Mouse (Mus musculus) erythroblast, embryonic 14.5 days (primary cell): ENCODE results near the gene Btbd6. TPM values are rescaled to one million over a fixed set of nuclear protein-coding genes. Genes with fewer than 3 reads are reported as not detected.

Source experiments
- H3K27me3 ChIP-seq: 2 replicates; pipeline ENCODE4 v1.6.1; 2012; ENCODE audit warnings: inconsistent platforms; ENCODE audit not compliant: control insufficient read depth
- H3K36me3 ChIP-seq: 2 replicates; pipeline ENCODE4 v1.6.1; 2012; ENCODE audit warnings: mild to moderate bottlenecking, inconsistent platforms; ENCODE audit not compliant: control insufficient read depth
- H3K4me1 ChIP-seq: 2 replicates; pipeline ENCODE4 v1.6.1; 2012; ENCODE audit warnings: inconsistent platforms; ENCODE audit not compliant: control insufficient read depth
- H3K4me3 ChIP-seq: replicated peaks from 2 replicates; pipeline ENCODE3; 2012; ENCODE audit warnings: moderate library complexity, mild to moderate bottlenecking, inconsistent platforms
- H3K9me3 ChIP-seq: 2 replicates; pipeline ENCODE4 v1.6.1; 2012; ENCODE audit warnings: low read length, inconsistent platforms, mixed read lengths; ENCODE audit not compliant: control insufficient read depth
- GATA1 ChIP-seq: IDR thresholded peaks from 2 replicates; pipeline ENCODE4 v1.6.1; 2012; ENCODE audit warnings: low read length, inconsistent platforms, mixed read lengths
- TAL1 ChIP-seq: IDR thresholded peaks from 3 replicates; pipeline ENCODE4 v1.6.1; 2012; ENCODE audit warnings: low read length, inconsistent platforms, mixed read lengths
- polyA plus RNA-seq: library from polyadenylated mRNA; stranded (reverse); fragments of >175 nt; gene quantifications from 2 replicates; pipeline ENCODE4 v1.2.3, GENCODE M21; 2012

Gene Btbd6
- polyA plus RNA-seq, 1 experiment: 2.6 TPM

- Histone ChIP-seq H3K27me3 (no peaks in the 10 kb centered on the region), H3K4me1 (no peaks in the 10 kb centered on the region), H3K4me3 (no peak overlapping the region), H3K9me3 (no peaks in the 10 kb centered on the region), H3K36me3 (peaks cover 100% of the 10 kb centered on the region)
- TF ChIP-seq TAL1 (no peak), GATA1 (no peak)
Observed at GRCm38 (mm10) chr12:112968943-112969342, 7.3 kb upstream of the Btbd6 start.

- no peaks in the 10 kb centered on the region for H3K9me3 ChIP-seq
- no peaks in the 10 kb centered on the region for H3K4me1 ChIP-seq
- no peak overlapping the region for H3K4me3 ChIP-seq
- TF ChIP-seq TAL1: no peak
- TF ChIP-seq GATA1: no peak
- H3K27me3 ChIP-seq: no peaks in the 10 kb centered on the region
- H3K36me3 ChIP-seq: peaks cover 100% of the 10 kb centered on the region
Observed at GRCm38 (mm10) chr12:112969616-112970015, 6.7 kb upstream of the Btbd6 start.

DNA sequence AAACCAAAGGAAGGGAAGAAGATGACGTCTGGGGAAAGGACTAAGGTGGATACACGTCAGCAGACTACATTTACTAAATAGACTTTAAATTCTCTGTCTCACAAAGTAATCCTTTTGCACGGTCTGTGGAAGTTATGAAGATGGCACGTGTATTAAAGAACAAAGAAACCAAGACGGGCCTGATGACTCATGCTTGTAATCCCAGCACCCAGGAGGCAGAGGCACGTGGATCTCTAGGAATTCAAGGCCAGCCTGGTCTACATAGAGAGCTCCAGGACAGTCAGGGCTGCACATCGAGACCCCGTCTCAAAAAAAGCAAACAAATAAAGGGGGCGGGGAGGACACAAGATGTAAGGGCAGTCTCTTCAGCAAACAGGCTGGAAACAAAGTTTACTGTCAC, 1.5 kb upstream of the Btbd6 start:
- H3K27me3 ChIP-seq: no peaks in the 10 kb centered on the region
- H3K4me1 ChIP-seq: peaks cover 26% of the 10 kb centered on the region
- no peak overlapping the region for H3K4me3 ChIP-seq
- peaks cover 93% of the 10 kb centered on the region for H3K36me3 ChIP-seq
- TF ChIP-seq GATA1: no peak
- no peak for TF ChIP-seq TAL1
- H3K9me3 ChIP-seq: no peaks in the 10 kb centered on the region

DNA sequence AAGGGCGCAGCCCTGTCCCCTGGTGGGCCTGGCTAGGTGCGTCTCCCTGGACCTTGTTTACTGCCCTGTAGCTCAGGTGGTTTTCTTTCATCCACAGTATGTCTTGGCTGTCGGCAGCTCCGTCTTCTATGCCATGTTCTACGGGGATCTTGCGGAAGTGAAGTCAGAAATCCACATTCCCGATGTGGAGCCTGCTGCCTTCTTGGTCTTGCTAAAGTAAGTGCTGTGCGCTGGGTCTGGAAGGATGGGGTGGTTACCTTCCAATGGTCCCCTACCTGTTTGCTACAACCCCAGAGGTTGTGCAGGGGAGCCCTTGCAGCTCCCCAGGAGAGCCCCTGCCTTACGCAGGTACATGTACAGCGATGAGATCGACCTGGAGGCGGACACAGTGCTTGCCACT, 874 bp downstream of the Btbd6 start:
- TF ChIP-seq GATA1 (no peak), TAL1 (no peak)
- H3K36me3 ChIP-seq: peaks cover 93% of the 10 kb centered on the region
- peaks cover 27% of the 10 kb centered on the region for H3K4me1 ChIP-seq
- peak overlapping the region; percentile 79 for H3K4me3 ChIP-seq
- H3K9me3 ChIP-seq: no peaks in the 10 kb centered on the region
- H3K27me3 ChIP-seq: no peaks in the 10 kb centered on the region

GRCm38 (mm10) chr12:112982031-112982430, 5.7 kb downstream of the Btbd6 start:
- peaks cover 97% of the 10 kb centered on the region for H3K36me3 ChIP-seq
- H3K27me3 ChIP-seq: no peaks in the 10 kb centered on the region
- no peak for TF ChIP-seq TAL1
- no peaks in the 10 kb centered on the region for H3K9me3 ChIP-seq
- H3K4me1 ChIP-seq: peaks cover 16% of the 10 kb centered on the region
- H3K4me3 ChIP-seq: no peak overlapping the region

- no peaks in the 10 kb centered on the region for H3K27me3 ChIP-seq
- TF ChIP-seq GATA1 (no peak), TAL1 (no peak)
- no peak overlapping the region for H3K4me3 ChIP-seq
- peaks cover 7% of the 10 kb centered on the region for H3K4me1 ChIP-seq
- H3K9me3 ChIP-seq: no peaks in the 10 kb centered on the region
- peaks cover 90% of the 10 kb centered on the region for H3K36me3 ChIP-seq
Observed at GRCm38 (mm10) chr12:112985346-112985745, 9.1 kb downstream of the Btbd6 start.

- H3K4me1 ChIP-seq: peaks cover 12% of the 10 kb centered on the region
- TF ChIP-seq TAL1 (no peak), GATA1 (no peak)
- H3K36me3 ChIP-seq: peaks cover 86% of the 10 kb centered on the region
- H3K9me3 ChIP-seq: no peaks in the 10 kb centered on the region
- no peaks in the 10 kb centered on the region for H3K27me3 ChIP-seq
- H3K4me3 ChIP-seq: no peak overlapping the region
Observed at GRCm38 (mm10) chr12:112987877-112988276, 11.6 kb downstream of the Btbd6 start.

GRCm38 (mm10) chr12:112990706-112991405, 14.6 kb downstream of the Btbd6 start:
- Histone ChIP-seq H3K27me3 (no peaks in the 10 kb centered on the region), H3K4me3 (no peak overlapping the region), H3K4me1 (peaks cover 26% of the 10 kb centered on the region), H3K36me3 (peaks cover 85% of the 10 kb centered on the region), H3K9me3 (peaks cover 2% of the 10 kb centered on the region)
- TF ChIP-seq TAL1 (no peak), GATA1 (no peak)

DNA sequence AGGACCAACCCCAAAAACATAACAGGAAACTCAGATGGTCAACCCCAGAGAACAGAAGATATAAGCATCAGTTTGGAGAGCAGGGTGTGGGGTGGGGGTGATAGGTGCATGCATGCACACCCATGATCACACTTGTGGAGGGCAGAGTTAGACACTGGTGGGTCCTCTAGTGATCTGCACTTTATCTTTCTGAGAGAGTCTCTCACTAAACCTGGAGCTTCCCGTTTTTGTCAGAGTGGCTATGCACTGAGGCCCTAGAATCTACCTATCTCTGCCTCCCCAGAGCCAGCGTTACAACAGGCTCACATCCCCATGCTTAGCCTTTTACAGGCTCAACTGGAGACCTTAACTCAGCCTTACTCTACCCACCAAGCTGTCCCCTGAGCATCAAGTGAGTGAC, 15.2 kb downstream of the Btbd6 start:
- TF ChIP-seq GATA1 (no peak), TAL1 (no peak)
- Histone ChIP-seq H3K27me3 (no peaks in the 10 kb centered on the region), H3K36me3 (peaks cover 85% of the 10 kb centered on the region), H3K4me3 (no peak overlapping the region), H3K9me3 (peaks cover 3% of the 10 kb centered on the region), H3K4me1 (peaks cover 26% of the 10 kb centered on the region)

DNA sequence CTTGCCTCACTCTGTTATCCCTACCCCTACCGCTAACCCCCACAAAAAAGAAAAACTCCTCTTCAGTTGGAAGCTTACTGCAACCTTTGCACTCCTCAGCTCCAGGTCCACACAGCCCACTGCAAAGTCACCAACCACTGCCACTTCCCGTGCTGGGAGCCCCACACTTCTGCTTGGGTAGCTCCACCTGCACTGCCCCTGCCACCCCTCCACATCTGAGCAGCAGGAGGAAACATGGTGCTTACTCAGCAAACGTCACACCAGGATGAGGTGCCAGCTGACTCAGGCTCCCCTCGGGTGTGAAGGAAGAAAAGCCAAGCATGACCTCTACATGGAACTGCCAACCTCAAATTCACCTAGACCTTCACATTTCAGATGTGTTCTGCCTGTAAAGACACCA, 17.9 kb downstream of the Btbd6 start:
- Histone ChIP-seq H3K9me3 (peaks cover 3% of the 10 kb centered on the region), H3K27me3 (no peaks in the 10 kb centered on the region), H3K36me3 (peaks cover 79% of the 10 kb centered on the region), H3K4me3 (no peak overlapping the region), H3K4me1 (peaks cover 46% of the 10 kb centered on the region)
- TF ChIP-seq GATA1 (no peak), TAL1 (no peak)
